Mouse (Mus musculus) neural tube, embryonic 13.5 days (tissue): ENCODE data around the gene Ppcdc. TPM values are rescaled to one million over a fixed set of nuclear protein-coding genes. Genes with fewer than 3 reads are reported as not detected.
"Not testable (repeated sequence)": the region's sequence is repeated elsewhere in the genome, so short reads cannot be mapped to it uniquely, and the experiment has no call there.

ENCODE experiments used
- ATAC-seq: fragments of 200-750 bp; cut with Nextera tagmentation; 2 replicates; pipeline ENCODE4 v1.8.0; 2017; ENCODE audit warnings: low read depth, mild to moderate bottlenecking, moderate TSS enrichment, moderate library complexity
- H3K27ac ChIP-seq: fragments of 300-500 bp; sonication (generic); replicated peaks from 2 replicates; pipeline ENCODE4 v1.5.1; 2015; ENCODE audit warnings: moderate library complexity, mild to moderate bottlenecking, inconsistent platforms
- H3K27me3 ChIP-seq: fragments of 300-500 bp; sonication (generic); 2 replicates; pipeline ENCODE4 v1.6.1; 2015; ENCODE audit warnings: mild to moderate bottlenecking, inconsistent platforms
- H3K36me3 ChIP-seq: fragments of 300-500 bp; sonication (generic); 2 replicates; pipeline ENCODE4 v1.6.1; 2015; ENCODE audit warnings: mild to moderate bottlenecking, inconsistent platforms
- H3K4me1 ChIP-seq: fragments of 300-500 bp; sonication (generic); replicated peaks from 2 replicates; pipeline ENCODE4 v1.6.1; 2015; ENCODE audit warnings: inconsistent platforms
- H3K4me2 ChIP-seq: fragments of 300-500 bp; sonication (generic); 2 replicates; pipeline ENCODE4 v1.6.1; 2015; ENCODE audit warnings: inconsistent platforms, mild to moderate bottlenecking, moderate library complexity
- H3K4me3 ChIP-seq: fragments of 300-500 bp; sonication (generic); 2 replicates; pipeline ENCODE4 v1.5.1; 2015; ENCODE audit warnings: mild to moderate bottlenecking, inconsistent platforms
- H3K9ac ChIP-seq: fragments of 300-500 bp; sonication (generic); 2 replicates; pipeline ENCODE4 v1.6.1; 2015; ENCODE audit warnings: moderate library complexity, mild to moderate bottlenecking, inconsistent platforms
- H3K9me3 ChIP-seq: fragments of 300-500 bp; sonication (generic); 2 replicates; pipeline ENCODE4 v1.6.1; 2016; ENCODE audit warnings: inconsistent platforms
- WGBS: fragments of 180-500 bp; shearing (Covaris S2); methylation state at CpG from one replicate; pipeline ENCODE4 v1.1.7; 2015; 5-methylcytosine and 5-hydroxymethylcytosine counted together
- polyA plus RNA-seq: library from polyadenylated mRNA; unstranded; fragments of >200 nt; fragmentation: Nextera tagmentation; extraction: Ambion mirVana; gene quantifications from 2 replicates; pipeline ENCODE4 v1.2.1, GENCODE M21; 2015

The Ppcdc gene
- polyA plus RNA-seq, 1 experiment from 2014 or later: 23.6 TPM

GRCm38 (mm10) chr9:57427123-57427522 lies 12.8 kb downstream of the Ppcdc start:
- not testable (repeated sequence) for H3K9me3 ChIP-seq, ATAC-seq, H3K4me2 ChIP-seq, H3K36me3 ChIP-seq, H3K27ac ChIP-seq, H3K4me1 ChIP-seq, H3K4me3 ChIP-seq, H3K27me3 ChIP-seq, H3K9ac ChIP-seq
- 85% methylated on average over 4 of the region's 4 CpGs for WGBS

DNA sequence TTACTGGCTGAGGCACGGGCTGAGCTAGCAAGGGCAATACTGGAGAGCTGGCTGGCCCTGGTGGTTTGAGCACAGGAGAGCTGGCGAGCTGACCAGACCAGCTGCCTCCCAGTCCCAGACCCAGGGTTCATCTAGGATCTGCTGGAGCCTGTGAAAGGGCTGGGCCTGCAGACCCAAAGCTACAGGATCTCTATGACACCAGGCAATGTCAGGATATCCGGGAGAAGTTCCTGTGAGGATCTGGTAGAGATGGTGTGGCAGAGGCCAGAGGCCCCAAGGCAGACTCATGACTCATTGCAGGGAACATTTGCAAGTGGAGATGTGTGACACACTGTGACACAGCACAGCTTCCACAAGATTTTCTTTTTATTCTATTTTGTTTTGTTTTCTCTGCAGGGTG lies 14.8 kb downstream of the Ppcdc start:
- no peaks in the 10 kb centered on the region for H3K9me3 ChIP-seq
- peaks cover 15% of the 10 kb centered on the region for H3K4me1 ChIP-seq
- no peaks in the 10 kb centered on the region for H3K27me3 ChIP-seq
- H3K4me3 ChIP-seq: no peak overlapping the region
- no peak for ATAC-seq
- no peaks in the 10 kb centered on the region for H3K36me3 ChIP-seq
- no peak overlapping the region for H3K4me2 ChIP-seq
- WGBS: 80% methylated on average over 3 of the region's 3 CpGs
- no peak overlapping the region for H3K27ac ChIP-seq
- H3K9ac ChIP-seq: no peak overlapping the region

DNA sequence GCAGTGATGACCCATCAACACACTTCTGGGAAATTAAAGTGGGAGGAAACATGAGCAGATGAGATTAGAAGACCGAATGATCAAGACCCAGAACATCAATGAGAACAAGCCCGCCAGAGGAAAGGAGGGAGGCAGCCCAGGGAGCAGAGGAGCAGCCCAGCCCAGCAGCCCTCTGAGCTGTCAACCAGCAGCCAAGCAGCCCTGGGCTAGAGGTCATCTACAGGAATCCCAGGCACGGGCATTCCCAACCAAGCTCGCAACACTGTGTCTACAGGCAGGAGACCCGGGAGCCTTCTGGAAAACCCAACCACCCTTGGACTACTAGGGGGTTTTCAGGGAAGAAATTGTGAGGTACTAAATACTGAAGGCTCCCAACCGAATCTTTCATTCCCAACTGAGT lies 15.9 kb downstream of the Ppcdc start:
- H3K9ac ChIP-seq: no peak overlapping the region
- H3K4me2 ChIP-seq: no peak overlapping the region
- H3K27me3 ChIP-seq: no peaks in the 10 kb centered on the region
- no peak overlapping the region for H3K4me3 ChIP-seq
- H3K27ac ChIP-seq: no peak overlapping the region
- H3K36me3 ChIP-seq: no peaks in the 10 kb centered on the region
- peaks cover 20% of the 10 kb centered on the region for H3K4me1 ChIP-seq
- no peak for ATAC-seq
- no peaks in the 10 kb centered on the region for H3K9me3 ChIP-seq
- WGBS: 85% methylated on average over 6 of the region's 6 CpGs

DNA sequence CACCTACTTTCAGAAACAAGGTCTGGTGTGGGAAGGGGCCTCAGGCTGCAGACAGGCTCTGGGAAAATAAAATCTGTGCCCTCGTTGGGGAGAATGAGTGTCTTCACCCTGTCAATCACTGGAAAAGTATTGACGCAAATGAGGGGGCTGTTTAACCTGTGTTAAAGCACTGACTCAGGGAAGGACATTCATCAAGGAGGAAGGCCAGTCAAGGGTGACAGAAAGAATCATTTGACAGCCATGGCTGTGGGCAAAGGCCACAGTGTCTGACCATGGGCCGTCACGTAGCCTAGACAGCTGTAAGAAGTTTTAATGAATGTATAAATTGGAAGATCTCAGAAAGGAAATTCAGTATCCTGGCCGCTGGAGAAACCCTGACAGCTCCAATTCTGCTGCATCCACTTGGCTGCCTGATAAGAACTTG lies 18.2 kb downstream of the Ppcdc start:
- peaks cover 20% of the 10 kb centered on the region for H3K4me1 ChIP-seq
- H3K4me3 ChIP-seq: no peak overlapping the region
- H3K4me2 ChIP-seq: no peak overlapping the region
- no peak for ATAC-seq
- no peaks in the 10 kb centered on the region for H3K9me3 ChIP-seq
- WGBS: 67% methylated on average over 5 of the region's 5 CpGs
- no peak overlapping the region for H3K27ac ChIP-seq
- no peaks in the 10 kb centered on the region for H3K27me3 ChIP-seq
- H3K9ac ChIP-seq: no peak overlapping the region
- H3K36me3 ChIP-seq: 0 out of 2 replicates have a peak, but pooled peaks cover 8% of the 10 kb centered on the region

DNA sequence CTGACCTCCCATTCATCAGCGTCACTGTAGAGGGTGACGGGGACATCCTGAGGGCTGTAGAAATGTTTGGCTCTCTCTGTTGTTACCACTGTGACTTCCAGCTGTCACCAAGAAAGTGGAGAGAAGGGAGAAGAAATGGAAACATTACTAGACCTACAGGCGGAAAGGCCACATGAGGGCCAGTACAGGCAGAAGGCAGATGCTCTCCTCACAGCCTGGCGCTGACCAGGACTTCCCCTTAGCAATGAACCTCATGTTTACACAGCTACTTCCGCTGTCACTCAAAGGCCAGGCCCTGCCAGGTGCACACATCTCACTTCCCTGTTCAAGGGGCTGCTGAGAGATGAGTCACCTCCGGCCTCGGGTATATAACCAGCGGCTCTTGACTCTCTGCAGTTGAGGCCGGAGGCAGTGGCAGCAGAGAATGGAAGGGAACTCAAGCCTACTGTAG lies 18.8 kb downstream of the Ppcdc start:
- Histone ChIP-seq H3K4me3 (no peak overlapping the region), H3K9me3 (no peaks in the 10 kb centered on the region), H3K4me2 (no peak overlapping the region), H3K4me1 (peaks cover 20% of the 10 kb centered on the region), H3K36me3 (0 out of 2 replicates have a peak, but pooled peaks cover 8% of the 10 kb centered on the region), H3K9ac (0 out of 2 replicates have a peak overlapping the region, but pooled peaks have one; percentile 12), H3K27ac (peak overlapping the region; percentile 75), H3K27me3 (no peaks in the 10 kb centered on the region)
- WGBS: 70% methylated on average over 9 of the region's 9 CpGs
- ATAC-seq: peak; percentile 52

- peaks cover 20% of the 10 kb centered on the region for H3K4me1 ChIP-seq
- WGBS: 56% methylated on average over 20 of the region's 20 CpGs
- H3K9ac ChIP-seq: 0 out of 2 replicates have a peak overlapping the region, but pooled peaks have one; percentile 12
- H3K9me3 ChIP-seq: no peaks in the 10 kb centered on the region
- ATAC-seq: peak; percentile 83
- no peaks in the 10 kb centered on the region for H3K27me3 ChIP-seq
- peak overlapping the region; percentile 75 for H3K27ac ChIP-seq
- 0 out of 2 replicates have a peak, but pooled peaks cover 8% of the 10 kb centered on the region for H3K36me3 ChIP-seq
- no peak overlapping the region for H3K4me3 ChIP-seq
- H3K4me2 ChIP-seq: 0 out of 2 replicates have a peak overlapping the region, but pooled peaks have one; percentile 5
Observed at GRCm38 (mm10) chr9:57420321-57421120, 19.4 kb downstream of the Ppcdc start.

- Histone ChIP-seq H3K27ac (peak overlapping the region; percentile 75), H3K36me3 (peaks cover 11% of the 10 kb centered on the region; the same call in 1 of the 2 replicates), H3K4me1 (peaks cover 20% of the 10 kb centered on the region), H3K4me2 (no peak overlapping the region), H3K4me3 (no peak overlapping the region), H3K27me3 (no peaks in the 10 kb centered on the region), H3K9ac (no peak overlapping the region), H3K9me3 (no peaks in the 10 kb centered on the region)
- no peak for ATAC-seq
- WGBS: 88% methylated on average over 16 of the region's 16 CpGs
Observed at GRCm38 (mm10) chr9:57419521-57420267, 20.2 kb downstream of the Ppcdc start.

DNA sequence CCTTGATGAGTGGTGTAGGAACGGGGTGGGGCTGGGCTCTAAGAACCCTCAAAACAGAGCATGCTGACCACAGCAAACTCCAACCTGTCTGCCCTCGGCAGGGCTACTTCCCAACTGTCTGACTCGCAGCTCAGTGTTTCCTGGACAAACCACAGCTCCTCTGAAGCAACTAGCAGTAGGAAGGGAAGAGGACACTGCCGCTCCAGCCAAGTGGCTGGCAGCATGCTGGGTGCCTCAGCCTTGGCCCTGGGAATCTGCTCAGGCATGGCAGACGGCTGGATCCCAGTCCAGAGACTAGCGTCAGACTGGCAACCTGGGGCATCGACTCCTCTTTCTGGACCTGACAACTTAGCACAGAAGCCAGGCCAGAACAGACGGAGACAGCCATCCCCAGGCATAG lies 22.6 kb downstream of the Ppcdc start:
- Histone ChIP-seq H3K27me3 (no peaks in the 10 kb centered on the region), H3K4me2 (no peak overlapping the region), H3K9ac (no peak overlapping the region), H3K9me3 (no peaks in the 10 kb centered on the region), H3K4me3 (no peak overlapping the region), H3K27ac (no peak overlapping the region), H3K4me1 (peaks cover 20% of the 10 kb centered on the region), H3K36me3 (peaks cover 25% of the 10 kb centered on the region)
- WGBS: 90% methylated on average over 8 of the region's 8 CpGs
- ATAC-seq: no peak

DNA sequence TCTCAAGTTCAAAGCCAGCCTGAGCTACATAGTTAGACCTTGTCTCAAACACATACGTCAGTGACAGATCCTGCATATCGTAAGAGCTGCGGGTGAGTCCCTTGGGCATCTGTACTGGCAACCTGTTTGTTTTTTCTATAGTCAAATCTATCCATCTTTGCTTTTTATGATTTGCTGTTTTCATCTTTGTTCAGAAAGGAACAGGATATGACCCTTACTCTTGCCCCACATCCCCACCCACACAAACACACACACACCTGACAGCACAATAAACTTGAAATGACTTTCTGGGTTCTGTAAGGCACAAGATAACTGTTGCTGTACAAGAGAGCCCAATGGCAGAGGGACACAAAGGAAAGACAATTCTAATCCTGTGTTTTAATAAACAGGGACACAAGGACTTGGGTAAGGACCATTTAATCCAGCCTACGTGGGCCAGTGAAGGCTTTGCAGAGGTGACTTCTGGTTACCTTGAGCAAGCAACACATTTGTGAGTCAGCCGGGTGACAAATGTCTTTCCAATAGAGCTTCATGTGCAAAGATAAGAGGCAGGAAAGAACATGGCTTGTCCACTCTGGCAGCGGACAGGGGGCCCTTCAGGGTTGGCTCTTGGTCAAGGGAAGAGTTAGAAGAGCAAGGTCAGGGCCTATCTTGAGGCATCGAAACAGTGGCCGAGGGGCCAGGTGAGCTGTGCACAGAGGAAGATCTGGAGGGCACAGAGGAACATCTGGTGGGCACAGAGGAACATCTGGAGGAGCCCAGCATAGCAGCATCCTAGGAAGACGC lies 32.6 kb downstream of the Ppcdc start:
- Histone ChIP-seq H3K27me3 (no peaks in the 10 kb centered on the region), H3K36me3 (peaks cover under 1% of the 10 kb centered on the region), H3K9ac (no peak overlapping the region), H3K4me3 (no peak overlapping the region), H3K27ac (no peak overlapping the region), H3K4me1 (no peaks in the 10 kb centered on the region), H3K4me2 (no peak overlapping the region), H3K9me3 (no peaks in the 10 kb centered on the region)
- ATAC-seq: no peak
- 92% methylated on average over 9 of the region's 9 CpGs for WGBS

DNA sequence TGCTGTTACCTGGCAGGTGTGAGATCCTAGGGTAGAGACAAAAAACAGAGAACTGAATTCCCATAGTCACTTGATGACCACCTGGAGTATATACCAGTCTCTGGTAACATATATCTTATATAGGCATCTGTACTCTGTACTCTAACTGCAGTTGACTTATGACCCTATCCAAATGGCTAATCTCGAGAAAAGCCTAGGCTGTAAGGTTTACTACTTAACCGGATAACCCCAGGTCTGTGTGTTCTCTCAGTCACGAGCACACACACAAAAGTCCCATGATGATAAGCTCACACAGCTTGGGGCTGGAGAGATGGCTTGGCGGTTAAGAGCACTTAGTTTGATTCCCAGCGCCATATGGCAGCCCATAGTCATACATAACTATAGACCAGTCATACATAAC lies 33.5 kb downstream of the Ppcdc start:
- H3K4me2 ChIP-seq: no peak overlapping the region
- 89% methylated on average over 5 of the region's 5 CpGs for WGBS
- no peaks in the 10 kb centered on the region for H3K36me3 ChIP-seq
- H3K27me3 ChIP-seq: no peaks in the 10 kb centered on the region
- no peak overlapping the region for H3K4me3 ChIP-seq
- no peak overlapping the region for H3K27ac ChIP-seq
- H3K4me1 ChIP-seq: no peaks in the 10 kb centered on the region
- no peaks in the 10 kb centered on the region for H3K9me3 ChIP-seq
- ATAC-seq: no peak
- H3K9ac ChIP-seq: no peak overlapping the region

- Histone ChIP-seq H3K4me1 (no peaks in the 10 kb centered on the region), H3K36me3 (no peaks in the 10 kb centered on the region), H3K9ac (no peak overlapping the region), H3K4me2 (no peak overlapping the region), H3K27me3 (no peaks in the 10 kb centered on the region), H3K9me3 (peaks cover 13% of the 10 kb centered on the region; the same call in 1 of the 2 replicates), H3K4me3 (no peak overlapping the region), H3K27ac (no peak overlapping the region)
- WGBS: 90% methylated on average over 5 of the region's 5 CpGs
- ATAC-seq: no peak
Observed at GRCm38 (mm10) chr9:57404036-57404435, 35.9 kb downstream of the Ppcdc start.
